Mouse (Mus musculus): ENCODE data around the gene Wdr66.

The Wdr66 gene

DNA sequence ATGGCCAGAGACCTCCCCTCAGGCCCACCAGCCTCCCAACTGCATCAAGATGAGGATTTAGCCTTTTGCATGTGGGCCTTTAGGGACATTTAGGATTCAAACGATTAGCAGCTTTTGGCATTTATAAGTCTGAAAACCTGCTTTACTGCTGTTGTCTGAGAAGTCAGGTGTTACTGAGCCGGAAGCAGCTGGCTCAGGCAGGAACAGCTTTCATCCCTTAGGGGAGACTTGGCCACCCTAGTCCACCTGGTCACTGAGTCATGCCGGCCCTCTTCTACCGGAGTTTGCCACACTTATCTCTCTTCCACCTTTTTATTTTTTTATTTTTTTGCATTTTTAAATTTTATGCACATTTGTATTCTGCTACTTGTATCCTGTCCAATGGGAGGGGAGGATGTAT is 105.4 kb downstream of the Wdr66 start:
- DNase-seq (ENCODE audit: low read depth, low spot score) = no peak

DNA sequence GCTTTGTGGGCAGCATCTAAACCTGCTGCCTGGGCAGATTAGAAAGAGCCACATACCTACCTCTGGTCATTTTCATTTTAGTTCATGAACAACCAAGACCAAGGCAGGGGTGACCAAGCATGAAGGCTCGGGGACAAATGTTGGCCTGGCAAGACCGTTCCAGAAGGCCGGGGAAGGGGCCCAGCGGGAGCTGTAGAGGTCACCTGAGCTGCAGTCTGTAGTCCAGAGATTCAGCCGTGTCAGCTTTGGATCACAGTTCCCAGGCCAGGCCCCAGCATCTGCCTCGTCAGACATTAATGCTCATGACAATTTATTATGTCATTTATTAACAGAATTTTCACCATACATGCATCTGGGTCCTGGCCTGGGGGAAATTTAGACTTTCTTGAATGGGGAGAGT is 107.5 kb downstream of the Wdr66 start:
- DNase-seq (ENCODE audit: low read depth, low spot score) = no peak

DNA sequence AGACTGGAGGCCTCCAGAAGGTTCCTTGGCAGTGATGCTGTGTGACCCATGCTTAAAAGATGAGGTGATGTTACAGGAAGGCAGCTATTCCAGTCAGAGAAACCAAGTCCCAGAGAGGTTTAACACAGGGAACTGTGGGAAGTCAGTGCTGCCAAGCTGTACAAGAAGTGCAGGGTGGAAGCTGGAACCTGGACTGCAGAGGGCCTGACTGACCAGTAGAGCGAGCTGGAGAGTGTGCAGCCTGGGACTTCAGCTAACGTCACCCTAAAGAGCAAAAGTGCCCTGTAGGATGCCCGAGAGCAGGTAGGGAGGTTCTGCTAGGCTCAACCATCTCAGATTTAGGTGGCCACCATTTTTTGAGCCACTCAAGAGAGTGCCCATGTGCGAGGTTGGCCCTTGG is 111.0 kb downstream of the Wdr66 start:
- no peak for DNase-seq (ENCODE audit: low read depth, low spot score)

- no peak for DNase-seq (ENCODE audit: low read depth, low spot score)
Measured at GRCm38 (mm10) chr5:123364302-123364971, 112.5 kb downstream of the Wdr66 start.

DNA sequence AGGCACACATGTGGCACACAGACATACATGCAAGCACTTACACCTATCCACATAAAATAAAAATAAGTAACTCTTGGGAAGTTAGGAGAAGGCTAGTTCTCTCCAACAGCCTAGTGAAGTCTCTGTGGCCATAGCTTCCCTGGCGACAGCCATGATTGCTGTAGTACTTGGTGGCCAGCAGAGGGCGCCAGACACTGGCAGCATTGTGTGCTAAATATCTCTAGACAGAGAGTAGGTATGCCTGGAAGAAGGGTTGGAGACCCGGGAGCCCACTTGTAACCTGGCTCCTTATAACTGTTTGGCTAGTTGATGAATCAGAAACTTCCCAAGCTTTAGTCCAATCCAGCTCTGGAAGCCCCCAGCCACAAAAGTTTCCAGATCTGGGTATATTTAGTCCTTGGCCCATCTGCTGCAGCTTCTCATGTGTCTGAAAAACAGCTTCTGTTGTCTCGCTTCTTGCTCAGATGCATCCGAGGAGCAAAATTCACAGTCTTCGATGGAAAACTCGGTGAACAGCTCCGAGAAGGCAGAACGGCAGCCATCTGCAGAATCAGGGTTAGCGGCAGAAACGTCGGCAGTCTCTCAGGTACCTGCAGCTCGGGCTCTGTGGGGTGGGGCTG is 117.1 kb downstream of the Wdr66 start:
- peak; percentile 79 for DNase-seq (ENCODE audit: low read depth, low spot score)

GRCm38 (mm10) chr5:123370049-123370448 is 118.1 kb downstream of the Wdr66 start:
- DNase-seq (ENCODE audit: low read depth, low spot score) = no peak

DNA sequence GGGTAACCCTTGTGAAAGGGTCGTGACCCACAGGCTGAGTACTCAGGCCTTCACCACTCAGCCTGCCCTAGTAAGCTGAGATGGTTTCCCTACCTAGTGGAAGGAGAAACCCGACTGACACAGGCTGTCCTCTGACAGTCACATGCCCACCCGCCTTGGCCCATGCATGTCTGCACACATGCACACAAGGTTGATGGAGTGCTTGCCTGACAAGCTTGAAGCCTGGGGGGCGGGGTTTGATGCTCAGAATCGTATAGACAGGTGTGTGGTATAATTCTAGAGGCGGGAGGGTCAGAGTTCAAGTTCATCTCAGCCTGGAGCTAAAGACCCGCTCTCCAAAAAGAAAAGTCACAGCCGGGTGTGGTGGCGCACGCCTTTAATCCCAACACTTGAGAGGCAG is 123.4 kb downstream of the Wdr66 start:
- peak; percentile 93 for DNase-seq (ENCODE audit: low read depth, low spot score)

- peak; percentile 97 for DNase-seq (ENCODE audit: low read depth, low spot score)
Measured at GRCm38 (mm10) chr5:123375793-123376452, 124.0 kb downstream of the Wdr66 start.

DNA sequence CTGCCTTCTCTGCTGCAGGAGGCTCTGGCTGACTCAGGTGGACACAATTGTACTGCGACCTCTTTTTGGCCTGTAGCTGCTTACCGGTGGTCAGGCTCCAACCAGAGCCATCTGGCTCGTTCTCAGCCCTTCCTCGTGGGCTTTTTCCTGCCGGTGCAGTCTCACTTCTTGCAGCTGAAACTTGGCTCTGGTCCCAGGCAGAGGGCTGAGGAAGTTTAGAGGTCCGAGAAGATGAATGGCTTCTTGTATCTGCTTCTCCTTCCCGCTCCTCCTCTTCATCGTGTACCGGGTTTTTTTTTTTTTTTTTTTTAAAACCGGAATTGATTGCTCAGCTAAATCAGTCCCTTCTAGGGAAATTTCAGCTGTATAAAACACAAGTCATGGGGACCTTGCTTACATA is 124.7 kb downstream of the Wdr66 start:
- no peak for DNase-seq (ENCODE audit: low read depth, low spot score)

Measured in R1 (cell line).